Mouse (Mus musculus) MEL (cell line): Measurements from ENCODE around the gene Hist1h2bh.

Source experiments
- CTCF ChIP-seq, 3 experiments: IDR thresholded peaks in 2 of 3; conservative IDR thresholded peaks in 1 of 3; 2 replicates each; pipeline ENCODE4 v1.5.1; 2011 to 2012; ENCODE audit warnings: low read length in 3 of 3, low read depth in 2 of 3, mild to moderate bottlenecking in 2 of 3, improper control_type of control experiment in 1 of 3, inconsistent platforms in 1 of 3, mixed read lengths in 1 of 3, moderate library complexity in 1 of 3; ENCODE audit not compliant: control insufficient read depth in 1 of 3, insufficient read depth in 1 of 3, poor library complexity in 1 of 3, severe bottlenecking in 1 of 3
- E2F4 ChIP-seq: IDR thresholded peaks from 2 replicates; pipeline ENCODE4 v1.6.1; 2011; ENCODE audit warnings: low read depth, low read length, improper control_type of control experiment, borderline replicate concordance
- ELF1 ChIP-seq: IDR thresholded peaks from 2 replicates; pipeline ENCODE4 v1.6.1; 2014; ENCODE audit warnings: low read depth, mild to moderate bottlenecking, inconsistent platforms, low read length, improper control_type of control experiment, moderate library complexity
- MEF2A ChIP-seq: IDR thresholded peaks from 2 replicates; pipeline ENCODE4 v1.6.1; 2014; ENCODE audit warnings: low read depth, mild to moderate bottlenecking, inconsistent platforms, low read length, improper control_type of control experiment; ENCODE audit not compliant: poor library complexity, insufficient replicate concordance, severe bottlenecking; ENCODE audit errors: extremely low read depth
- POLR2A ChIP-seq, 2 experiments: IDR thresholded peaks; 2 replicates each; pipeline ENCODE4 v1.6.1; 2011 to 2012; ENCODE audit warnings: low read length in 2 of 2, mild to moderate bottlenecking in 2 of 2, control low read depth in 1 of 2, improper control_type of control experiment in 1 of 2, low read depth in 1 of 2, moderate library complexity in 1 of 2; ENCODE audit not compliant: control insufficient read depth in 1 of 2, insufficient read depth in 1 of 2, poor library complexity in 1 of 2
- TCF12 ChIP-seq: IDR thresholded peaks from 2 replicates; pipeline ENCODE4 v1.6.1; 2014; ENCODE audit warnings: low read depth, mild to moderate bottlenecking, inconsistent platforms, low read length, improper control_type of control experiment, moderate library complexity

DNA sequence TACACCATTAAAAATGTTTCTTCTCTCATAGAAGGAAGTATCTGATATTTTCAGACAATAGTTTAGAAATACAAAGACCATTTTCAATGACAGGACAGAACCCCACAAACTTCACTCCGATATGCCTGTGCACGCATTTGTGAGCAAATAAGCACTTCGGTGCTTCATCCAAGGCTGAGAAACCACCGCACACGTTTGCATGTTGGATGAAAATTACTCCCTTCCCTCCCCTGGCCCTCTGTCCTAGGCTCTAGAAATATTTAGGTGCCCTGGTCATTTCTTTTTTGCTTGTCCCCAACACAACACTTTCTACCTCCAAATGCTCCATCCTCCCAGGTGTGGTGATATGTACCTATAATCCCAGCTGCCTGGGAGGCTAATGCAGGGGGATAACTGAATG, 41.7 kb downstream of the Hist1h2bh start:
- no peak for TF ChIP-seq ELF1
- no peak for TF ChIP-seq TCF12
- no peak for TF ChIP-seq CTCF (IDR thresholded peaks at IDR 0.05 in 2 of 3, conservative IDR thresholded peaks at IDR 0.05 in 1 of 3; ENCODE audit: control insufficient read depth in 1 of 3, insufficient read depth in 1 of 3, low read depth in 2 of 3, low read length in 3 of 3, poor library complexity in 1 of 3, severe bottlenecking in 1 of 3)
- no peak for TF ChIP-seq POLR2A (IDR thresholded peaks at IDR 0.05; ENCODE audit: control insufficient read depth in 1 of 2, insufficient read depth in 1 of 2, low read depth in 1 of 2, low read length in 2 of 2, poor library complexity in 1 of 2)
- TF ChIP-seq E2F4, result no peak
- TF ChIP-seq MEF2A, result no peak
